Mouse (Mus musculus): Measurements from ENCODE around the gene Hoxd4. TPM values are rescaled to one million over a fixed set of nuclear protein-coding genes. Genes with fewer than 3 reads are reported as not detected.

Hoxd4 gene
- polyA plus RNA-seq, 1 experiment from 2014 or later: 0.15 TPM

DNA sequence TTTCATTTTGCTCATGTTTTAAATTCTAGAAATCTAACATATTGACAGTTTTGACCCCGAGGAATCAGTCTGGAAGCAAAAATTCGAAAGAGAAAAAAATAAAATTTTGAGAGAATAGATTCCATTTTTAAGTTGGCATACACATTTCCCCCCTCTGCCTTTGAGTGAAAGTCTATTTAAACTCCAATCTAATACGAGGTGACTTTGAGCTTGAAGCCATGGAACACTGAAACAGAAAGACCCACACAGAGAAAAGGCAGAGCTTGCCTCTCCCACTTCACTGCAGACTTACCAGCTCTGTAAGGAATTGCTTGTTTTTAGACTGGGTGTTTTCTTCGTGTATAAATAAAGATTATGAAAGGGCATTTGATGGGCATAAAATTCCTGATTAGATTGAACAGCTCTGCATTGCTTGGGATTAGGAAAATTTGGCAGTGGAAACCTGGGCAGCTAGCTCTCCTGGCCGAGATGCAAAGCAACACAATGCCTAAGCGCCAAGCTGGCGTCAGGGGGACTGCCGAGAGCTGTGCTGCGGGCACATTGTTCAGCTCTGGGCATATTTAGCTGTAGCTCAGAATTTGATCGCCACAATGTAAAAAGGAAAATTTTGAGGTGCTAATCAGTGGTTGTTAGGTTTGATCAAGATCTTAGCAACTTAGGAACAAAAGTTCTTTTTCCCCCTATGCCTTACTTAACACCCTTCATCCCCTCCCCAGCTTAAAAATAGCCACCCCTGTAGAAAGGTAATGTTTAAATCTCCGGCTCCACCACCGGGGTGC, 22.7 kb upstream of the Hoxd4 start:
- Histone ChIP-seq H3K27me3 (peaks cover 97% of the 10 kb centered on the region), H3K4me1 (replicated peaks) (peaks cover 5% of the 10 kb centered on the region), H3K9ac (no peak overlapping the region), H3K9me3 (replicated peaks) (no peaks in the 10 kb centered on the region), H3K36me3 (no peaks in the 10 kb centered on the region), H3K27ac (no peak overlapping the region), H3K4me2 (no peak overlapping the region), H3K4me3 (no peak overlapping the region)
- no peak for ATAC-seq (replicated peaks; ENCODE audit: insufficient number of reproducible peaks, insufficient read depth, low FRiP score, low read depth)
- 5% methylated on average over 12 of the region's 12 CpGs for WGBS

DNA sequence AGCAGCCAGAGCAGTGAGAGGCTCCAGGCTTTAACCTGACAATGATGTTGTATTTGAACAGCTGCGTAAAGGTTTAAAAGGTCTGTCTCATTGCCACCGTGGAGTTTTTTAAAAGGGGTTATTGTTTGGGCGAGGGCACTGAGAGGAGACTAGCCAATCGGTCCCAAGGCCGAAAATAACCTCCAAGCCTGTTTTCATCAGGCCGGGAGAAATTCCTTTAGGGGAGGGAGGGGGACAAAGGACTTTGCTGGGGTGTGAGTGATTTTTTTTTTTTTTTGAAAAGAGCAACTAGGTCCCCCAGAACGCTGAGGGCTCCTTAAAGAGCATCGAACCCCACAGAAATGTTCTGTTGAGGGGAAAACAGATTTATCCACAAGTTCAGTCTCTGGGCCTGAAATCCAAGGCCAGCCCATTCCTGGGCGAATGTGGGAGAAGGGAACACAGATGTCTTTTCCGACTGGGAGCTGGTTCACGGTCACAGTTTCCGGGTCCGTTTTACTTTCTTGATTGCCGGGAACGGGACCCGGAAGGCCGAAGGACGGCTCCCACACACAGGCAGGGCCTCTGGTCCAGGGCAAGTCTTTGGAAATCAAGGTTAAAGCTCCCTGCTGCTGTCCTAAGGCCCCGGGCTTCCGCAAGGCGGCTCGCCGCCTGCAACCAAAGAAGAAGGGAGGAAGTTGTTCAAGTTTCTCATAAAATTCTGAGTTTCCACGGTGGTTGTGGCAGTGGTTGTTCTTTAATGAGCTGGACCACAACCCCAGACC, 22.0 kb upstream of the Hoxd4 start:
- no peak overlapping the region for H3K4me3 ChIP-seq
- H3K27ac ChIP-seq: no peak overlapping the region
- peaks cover 5% of the 10 kb centered on the region for H3K4me1 ChIP-seq (replicated peaks)
- no peak overlapping the region for H3K9ac ChIP-seq
- no peak for ATAC-seq (replicated peaks; ENCODE audit: insufficient number of reproducible peaks, insufficient read depth, low FRiP score, low read depth)
- H3K4me2 ChIP-seq: no peak overlapping the region
- H3K9me3 ChIP-seq (replicated peaks): no peaks in the 10 kb centered on the region
- no peaks in the 10 kb centered on the region for H3K36me3 ChIP-seq
- WGBS: 4% methylated on average over 24 of the region's 24 CpGs
- peaks cover 97% of the 10 kb centered on the region for H3K27me3 ChIP-seq

DNA sequence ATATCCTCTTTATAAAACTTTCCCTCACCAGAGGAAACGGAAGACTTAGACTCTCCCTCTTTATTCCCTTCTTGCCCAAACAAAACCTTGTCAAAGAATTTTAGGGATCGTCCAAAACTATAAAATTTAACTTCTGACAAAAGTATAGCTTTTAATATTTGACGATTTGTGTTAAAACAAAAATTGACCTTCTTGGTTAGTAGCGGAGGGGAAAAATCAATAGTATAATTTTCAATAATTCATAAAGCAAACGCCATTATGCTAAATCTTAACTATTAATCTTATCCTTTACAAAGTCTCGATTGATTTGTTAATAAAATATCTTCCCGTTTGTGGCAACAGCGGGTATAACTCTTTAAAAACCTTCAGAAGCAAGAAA, 21.4 kb upstream of the Hoxd4 start:
- ATAC-seq (replicated peaks; ENCODE audit: insufficient number of reproducible peaks, insufficient read depth, low FRiP score, low read depth): no peak
- H3K9me3 ChIP-seq (replicated peaks): no peaks in the 10 kb centered on the region
- peaks cover 5% of the 10 kb centered on the region for H3K4me1 ChIP-seq (replicated peaks)
- no peak overlapping the region for H3K9ac ChIP-seq
- no peaks in the 10 kb centered on the region for H3K36me3 ChIP-seq
- 12% methylated on average over 8 of the region's 8 CpGs for WGBS
- H3K4me2 ChIP-seq: no peak overlapping the region
- H3K27ac ChIP-seq: no peak overlapping the region
- H3K4me3 ChIP-seq: no peak overlapping the region
- peaks cover 97% of the 10 kb centered on the region for H3K27me3 ChIP-seq

DNA sequence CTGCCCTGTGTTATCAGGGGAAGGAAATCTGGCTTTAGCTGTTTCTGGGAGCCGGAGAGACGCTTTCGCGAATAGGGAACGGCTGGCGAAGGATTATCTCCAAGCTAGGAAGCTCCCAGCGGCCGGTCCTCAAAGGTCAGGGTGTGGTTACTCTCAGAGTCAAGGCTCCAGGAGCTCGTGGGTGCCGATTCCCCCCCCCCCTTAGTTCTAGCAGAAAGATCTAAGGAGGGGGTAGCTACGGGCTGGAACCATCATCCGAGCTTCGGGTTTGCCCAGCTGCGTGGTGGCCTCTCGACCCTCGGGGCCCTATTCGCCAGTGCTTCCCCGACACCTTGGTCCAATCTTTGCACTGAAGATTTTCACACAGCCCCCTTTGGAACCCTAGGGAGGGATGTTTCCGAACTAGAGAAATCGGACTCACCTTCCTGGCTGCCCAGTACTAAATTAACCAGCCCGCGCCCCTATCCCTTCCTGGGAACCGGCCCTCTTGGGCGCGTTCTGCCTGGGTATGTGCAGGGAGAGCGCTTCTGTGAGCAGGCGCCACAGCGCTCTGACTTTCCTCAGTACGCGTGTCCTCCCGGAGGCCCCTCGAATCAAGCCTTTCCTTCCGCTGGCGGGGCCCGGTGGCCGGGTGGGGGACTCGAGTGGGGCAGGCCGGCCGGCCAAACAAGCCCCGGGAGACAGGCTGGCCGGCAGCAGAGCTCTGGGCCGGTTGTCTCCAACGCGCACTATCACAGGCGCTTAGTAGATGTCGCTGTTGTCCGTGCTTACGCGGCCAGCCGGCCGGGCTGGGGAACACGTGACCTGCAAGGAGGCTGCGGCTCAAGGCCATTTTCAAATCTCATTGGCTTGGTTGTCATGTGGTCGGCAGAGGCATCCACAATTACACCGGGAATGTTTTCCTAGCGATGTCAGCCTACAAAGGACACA, 20.4 kb upstream of the Hoxd4 start, which contains the start of gene Hoxd10:
TSS of gene Hoxd10 (plus strand) at position 903 of the 930 bp plus-strand sequence.
- ATAC-seq (replicated peaks; ENCODE audit: insufficient number of reproducible peaks, insufficient read depth, low FRiP score, low read depth): no peak; the same call in 1 of the 2 replicates
- H3K9me3 ChIP-seq (replicated peaks): no peaks in the 10 kb centered on the region
- no peak within 1 kb of the TSS for H3K27ac ChIP-seq
- peaks cover 98% of the 10 kb centered on the region for H3K27me3 ChIP-seq
- no peak within 1 kb of the TSS for H3K9ac ChIP-seq
- WGBS: 1% methylated on average over 56 of the region's 56 CpGs
- H3K4me1 ChIP-seq (replicated peaks): peaks cover 5% of the 10 kb centered on the region
- H3K4me2 ChIP-seq: peak within 1 kb of the TSS; percentile 36; the same call in 1 of the 2 replicates
- no peaks in the 10 kb centered on the region for H3K36me3 ChIP-seq
- peak within 1 kb of the TSS; percentile 31 for H3K4me3 ChIP-seq

DNA sequence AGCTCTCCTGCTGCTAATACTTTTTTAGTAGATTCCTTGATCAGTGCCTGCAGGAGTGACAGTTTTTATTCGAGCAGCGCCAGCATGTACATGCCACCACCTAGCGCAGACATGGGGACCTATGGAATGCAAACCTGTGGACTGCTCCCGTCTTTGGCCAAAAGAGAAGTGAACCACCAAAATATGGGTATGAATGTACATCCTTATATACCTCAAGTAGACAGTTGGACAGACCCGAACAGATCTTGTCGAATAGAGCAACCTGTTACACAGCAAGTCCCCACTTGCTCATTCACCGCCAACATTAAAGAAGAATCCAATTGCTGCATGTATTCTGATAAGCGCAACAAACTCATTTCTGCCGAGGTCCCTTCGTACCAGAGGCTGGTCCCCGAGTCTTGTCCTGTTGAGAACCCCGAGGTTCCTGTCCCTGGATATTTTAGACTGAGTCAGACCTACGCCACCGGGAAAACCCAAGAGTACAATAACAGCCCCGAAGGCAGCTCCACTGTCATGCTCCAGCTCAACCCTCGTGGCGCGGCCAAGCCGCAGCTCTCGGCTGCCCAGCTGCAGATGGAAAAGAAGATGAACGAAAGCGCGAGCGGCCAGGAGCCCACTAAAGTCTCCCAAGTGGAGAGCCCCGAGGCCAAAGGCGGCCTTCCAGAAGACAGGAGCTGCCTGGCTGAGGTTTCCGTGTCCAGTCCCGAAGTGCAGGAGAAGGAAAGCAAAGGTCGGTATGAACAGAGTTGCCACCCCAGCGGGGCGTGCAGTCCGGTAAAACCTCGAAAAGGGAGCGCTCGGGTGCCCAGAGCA, 19.5 kb upstream of the Hoxd4 start:
- 0 out of 2 replicates have a peak overlapping the region, but pooled peaks have one; percentile 31 for H3K4me3 ChIP-seq
- H3K27ac ChIP-seq: no peak overlapping the region
- H3K36me3 ChIP-seq: no peaks in the 10 kb centered on the region
- 6% methylated on average over 35 of the region's 35 CpGs for WGBS
- no peaks in the 10 kb centered on the region for H3K9me3 ChIP-seq (replicated peaks)
- H3K27me3 ChIP-seq: peaks cover 98% of the 10 kb centered on the region
- ATAC-seq (replicated peaks; ENCODE audit: insufficient number of reproducible peaks, insufficient read depth, low FRiP score, low read depth): no peak
- H3K9ac ChIP-seq: no peak overlapping the region
- H3K4me1 ChIP-seq (replicated peaks): peaks cover 5% of the 10 kb centered on the region
- H3K4me2 ChIP-seq: no peak overlapping the region

DNA sequence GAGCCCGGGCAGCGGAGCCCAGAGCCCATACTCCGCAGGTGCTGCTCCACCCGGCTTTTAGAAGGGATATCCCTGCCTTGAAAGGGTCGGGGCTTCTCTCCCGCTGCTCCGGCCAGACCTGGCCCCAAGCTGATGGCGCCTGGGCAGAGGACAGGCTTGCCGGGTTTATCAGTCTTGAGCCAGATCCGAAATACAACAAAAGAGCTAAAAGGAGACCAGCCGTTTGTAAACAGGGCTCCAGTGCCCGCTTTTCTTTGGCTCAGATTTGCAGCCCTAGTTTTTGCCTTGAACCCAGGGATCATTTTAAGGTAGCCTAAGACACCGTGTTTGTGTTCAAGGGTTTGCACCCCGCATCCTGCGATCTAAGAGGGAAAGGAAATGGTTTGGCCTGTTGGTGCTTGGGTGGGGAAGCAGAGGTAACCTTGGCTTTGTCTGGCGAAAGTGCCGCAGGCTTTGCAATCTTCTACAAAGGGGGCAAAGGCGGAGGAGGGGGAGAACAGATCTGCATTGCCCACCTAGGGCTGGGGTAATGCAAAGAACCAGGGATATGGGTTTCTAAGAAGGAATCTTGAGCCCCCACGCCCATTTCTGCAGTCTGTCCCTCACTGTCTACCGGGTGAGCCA, 18.8 kb upstream of the Hoxd4 start:
- WGBS: 3% methylated on average over 20 of the region's 20 CpGs
- H3K4me1 ChIP-seq (replicated peaks): peaks cover 11% of the 10 kb centered on the region
- H3K27ac ChIP-seq: no peak overlapping the region
- ATAC-seq (replicated peaks; ENCODE audit: insufficient number of reproducible peaks, insufficient read depth, low FRiP score, low read depth): no peak
- peaks cover 98% of the 10 kb centered on the region for H3K27me3 ChIP-seq
- H3K9ac ChIP-seq: no peak overlapping the region
- no peak overlapping the region for H3K4me2 ChIP-seq
- H3K9me3 ChIP-seq (replicated peaks): no peaks in the 10 kb centered on the region
- H3K4me3 ChIP-seq: no peak overlapping the region
- no peaks in the 10 kb centered on the region for H3K36me3 ChIP-seq

DNA sequence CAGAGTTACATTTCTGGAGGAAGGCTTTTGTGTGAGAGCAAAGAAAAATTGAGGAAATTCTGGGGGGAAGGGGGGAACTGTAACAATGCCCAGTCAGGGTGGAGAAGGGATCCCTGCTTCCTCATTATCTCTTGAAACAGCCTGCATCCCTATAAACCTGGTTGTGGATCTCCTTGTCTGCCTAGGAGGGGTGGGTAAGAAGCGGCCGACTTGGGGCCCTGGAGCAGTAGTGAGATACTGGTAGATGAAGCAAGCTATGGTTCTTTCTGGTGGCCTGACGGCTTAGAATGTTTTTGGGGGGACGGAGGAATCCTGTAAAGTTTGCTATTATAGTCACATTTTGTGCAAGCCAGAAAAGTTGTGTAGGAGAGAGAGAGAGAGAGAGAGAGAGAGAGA, 18.3 kb upstream of the Hoxd4 start:
- H3K27me3 ChIP-seq: peaks cover 98% of the 10 kb centered on the region
- no peak overlapping the region for H3K4me2 ChIP-seq
- H3K4me1 ChIP-seq (replicated peaks): peaks cover 16% of the 10 kb centered on the region
- no peaks in the 10 kb centered on the region for H3K9me3 ChIP-seq (replicated peaks)
- H3K27ac ChIP-seq: no peak overlapping the region
- H3K36me3 ChIP-seq: no peaks in the 10 kb centered on the region
- no peak overlapping the region for H3K4me3 ChIP-seq
- 9% methylated on average over 4 of the region's 4 CpGs for whole genome bisulfite sequencing
- no peak for ATAC-seq (replicated peaks; ENCODE audit: insufficient number of reproducible peaks, insufficient read depth, low FRiP score, low read depth)
- H3K9ac ChIP-seq: no peak overlapping the region

DNA sequence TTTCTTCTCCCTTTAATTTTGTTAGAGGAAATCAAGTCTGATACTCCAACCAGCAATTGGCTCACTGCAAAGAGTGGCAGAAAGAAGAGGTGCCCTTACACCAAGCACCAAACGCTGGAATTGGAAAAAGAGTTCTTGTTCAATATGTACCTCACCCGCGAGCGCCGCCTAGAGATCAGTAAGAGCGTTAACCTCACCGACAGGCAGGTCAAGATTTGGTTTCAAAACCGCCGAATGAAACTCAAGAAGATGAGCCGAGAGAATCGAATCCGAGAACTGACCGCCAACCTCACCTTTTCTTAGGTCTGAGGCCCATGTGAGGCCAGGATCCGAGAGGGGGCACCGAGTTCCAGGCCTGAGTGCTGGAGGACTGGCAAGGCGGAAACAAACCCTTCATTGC, 17.7 kb upstream of the Hoxd4 start:
- H3K27ac ChIP-seq: no peak overlapping the region
- no peak overlapping the region for H3K4me2 ChIP-seq
- H3K9ac ChIP-seq: no peak overlapping the region
- no peaks in the 10 kb centered on the region for H3K9me3 ChIP-seq (replicated peaks)
- no peak overlapping the region for H3K4me3 ChIP-seq
- H3K4me1 ChIP-seq (replicated peaks): peaks cover 20% of the 10 kb centered on the region
- WGBS: 6% methylated on average over 16 of the region's 16 CpGs
- H3K27me3 ChIP-seq: peaks cover 98% of the 10 kb centered on the region
- no peak for ATAC-seq (replicated peaks; ENCODE audit: insufficient number of reproducible peaks, insufficient read depth, low FRiP score, low read depth)
- H3K36me3 ChIP-seq: no peaks in the 10 kb centered on the region

DNA sequence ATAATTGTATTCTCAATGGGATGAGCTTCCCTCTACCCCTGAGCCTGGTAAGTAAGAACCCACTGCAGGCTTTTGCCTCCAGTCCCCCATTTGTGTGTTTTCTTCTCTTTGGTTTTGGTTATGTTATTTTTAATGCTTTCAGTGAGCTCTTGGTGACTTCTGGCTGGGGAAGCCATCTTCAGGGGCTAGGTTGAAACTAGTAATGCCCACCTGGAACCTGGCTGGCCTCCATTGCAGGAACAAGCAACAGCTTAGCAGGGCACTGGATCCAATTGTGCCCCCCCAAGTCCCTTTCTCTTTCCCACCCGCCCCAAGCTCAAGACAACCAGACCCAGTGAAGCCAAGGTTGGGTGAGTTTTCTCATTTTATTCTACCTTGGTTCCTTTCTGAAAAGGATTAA, 16.3 kb upstream of the Hoxd4 start:
- peaks cover 20% of the 10 kb centered on the region for H3K4me1 ChIP-seq (replicated peaks)
- H3K27me3 ChIP-seq: peaks cover 99% of the 10 kb centered on the region
- ATAC-seq (replicated peaks; ENCODE audit: insufficient number of reproducible peaks, insufficient read depth, low FRiP score, low read depth): no peak
- H3K27ac ChIP-seq: no peak overlapping the region
- H3K36me3 ChIP-seq: no peaks in the 10 kb centered on the region
- WGBS: 10% methylated on average over 1 of the region's 1 CpGs
- H3K4me3 ChIP-seq: no peak overlapping the region
- no peaks in the 10 kb centered on the region for H3K9me3 ChIP-seq (replicated peaks)
- H3K4me2 ChIP-seq: no peak overlapping the region
- no peak overlapping the region for H3K9ac ChIP-seq

DNA sequence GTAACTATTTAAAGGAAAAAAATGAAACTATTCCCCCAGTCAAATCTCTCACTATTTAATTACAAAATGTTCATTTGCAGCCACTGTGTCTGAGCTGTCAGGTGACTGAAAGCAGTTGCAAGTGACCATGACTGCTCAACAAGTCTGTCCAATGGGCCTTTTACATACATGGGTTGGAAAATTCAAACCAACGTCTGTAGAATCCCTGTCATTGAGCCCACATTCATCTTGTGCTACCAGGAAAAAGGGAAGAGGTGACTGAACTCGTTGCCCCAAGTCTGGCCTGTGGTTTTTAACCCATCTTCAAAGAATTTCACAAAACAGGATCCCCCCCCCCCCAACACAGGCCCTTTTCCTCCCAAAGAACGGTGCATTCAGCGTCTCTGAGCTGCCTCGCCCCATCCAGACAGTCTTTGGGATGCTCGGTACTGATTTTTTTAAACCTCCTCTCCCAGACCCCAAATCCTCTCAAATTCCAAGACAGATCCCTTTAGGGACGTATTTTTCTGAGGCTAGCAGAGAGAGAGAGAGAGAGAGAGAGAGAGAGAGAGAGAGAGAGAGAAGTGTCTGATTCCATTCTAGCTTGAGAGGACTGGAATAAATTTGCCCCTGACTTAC, 15.8 kb upstream of the Hoxd4 start:
- Histone ChIP-seq H3K27ac (no peak overlapping the region), H3K36me3 (no peaks in the 10 kb centered on the region), H3K4me1 (replicated peaks) (peaks cover 20% of the 10 kb centered on the region), H3K4me3 (no peak overlapping the region), H3K27me3 (peaks cover 100% of the 10 kb centered on the region), H3K9me3 (replicated peaks) (no peaks in the 10 kb centered on the region), H3K4me2 (no peak overlapping the region), H3K9ac (no peak overlapping the region)
- 5% methylated on average over 7 of the region's 7 CpGs for WGBS
- no peak for ATAC-seq (replicated peaks; ENCODE audit: insufficient number of reproducible peaks, insufficient read depth, low FRiP score, low read depth)
